Mouse (Mus musculus) forebrain, embryonic 15.5 days (tissue): ENCODE results near the gene Plppr2. TPM values are rescaled to one million over a fixed set of nuclear protein-coding genes. Genes with fewer than 3 reads are reported as not detected.

Experiments
- ATAC-seq: fragments of 200-750 bp; cut with Nextera tagmentation; replicated peaks from 2 replicates; pipeline ENCODE4 v1.8.0; 2017; ENCODE audit warnings: mild to moderate bottlenecking, moderate TSS enrichment, moderate library complexity
- H3K27ac ChIP-seq: fragments of 300-500 bp; sonication (generic); replicated peaks from 2 replicates; pipeline ENCODE4 v1.5.1; 2015; ENCODE audit warnings: mild to moderate bottlenecking, inconsistent platforms
- H3K27me3 ChIP-seq: fragments of 300-500 bp; sonication (generic); 2 replicates; pipeline ENCODE4 v1.6.1; 2015; ENCODE audit warnings: inconsistent platforms
- H3K36me3 ChIP-seq: fragments of 300-500 bp; sonication (generic); 2 replicates; pipeline ENCODE4 v1.6.1; 2015; ENCODE audit warnings: mild to moderate bottlenecking, inconsistent platforms
- H3K4me1 ChIP-seq: fragments of 300-500 bp; sonication (generic); 2 replicates; pipeline ENCODE4 v1.6.1; 2015; ENCODE audit warnings: inconsistent platforms
- H3K4me2 ChIP-seq: fragments of 300-500 bp; sonication (generic); replicated peaks from 2 replicates; pipeline ENCODE4 v1.6.1; 2015; ENCODE audit warnings: mild to moderate bottlenecking, inconsistent platforms
- H3K4me3 ChIP-seq: fragments of 300-500 bp; sonication (generic); 2 replicates; pipeline ENCODE4 v1.5.1; 2015; ENCODE audit warnings: mild to moderate bottlenecking, inconsistent platforms
- H3K9ac ChIP-seq: fragments of 300-500 bp; sonication (generic); replicated peaks from 2 replicates; pipeline ENCODE4 v1.6.1; 2015; ENCODE audit warnings: mild to moderate bottlenecking, inconsistent platforms
- H3K9me3 ChIP-seq: fragments of 300-500 bp; sonication (generic); 2 replicates; pipeline ENCODE4 v1.6.1; 2016; ENCODE audit warnings: inconsistent platforms
- WGBS: fragments of 180-500 bp; shearing (Covaris S2); methylation state at CpG from one replicate; pipeline ENCODE4 v1.1.7; 2015; ENCODE audit warnings: mixed read lengths; 5-methylcytosine and 5-hydroxymethylcytosine counted together
- polyA plus RNA-seq: library from polyadenylated mRNA; unstranded; fragments of >200 nt; fragmentation: Nextera tagmentation; extraction: Ambion mirVana; gene quantifications from 2 replicates; pipeline ENCODE4 v1.2.1, GENCODE M21; 2015

Gene Plppr2
- polyA plus RNA-seq, result 71.9 and 73.0 TPM in 2 replicates

GRCm38 (mm10) chr9:21936692-21937570 is at the start of gene Plppr2:
Gene Plppr2 (plus strand): TSS chr9:21937033.
- WGBS, result 1% methylated on average over 43 of the region's 43 CpGs
- H3K36me3 ChIP-seq, result peaks cover 11% of the 10 kb centered on the region
- H3K9ac ChIP-seq, result peak within 1 kb of the TSS; percentile 89
- H3K4me3 ChIP-seq, result peak within 1 kb of the TSS; percentile 92
- no peaks in the 10 kb centered on the region for H3K9me3 ChIP-seq
- H3K4me2 ChIP-seq, result peak within 1 kb of the TSS; percentile 68
- H3K27ac ChIP-seq, result peak within 1 kb of the TSS; percentile 85
- peak; percentile 90 for ATAC-seq
- peaks cover 24% of the 10 kb centered on the region for H3K4me1 ChIP-seq
- no peaks in the 10 kb centered on the region for H3K27me3 ChIP-seq

GRCm38 (mm10) chr9:21889229-21889628 is 47.6 kb upstream of the Plppr2 start:
- Histone ChIP-seq H3K36me3 (no peaks in the 10 kb centered on the region), H3K27ac (no peak overlapping the region), H3K4me3 (no peak overlapping the region), H3K4me1 (no peaks in the 10 kb centered on the region), H3K9me3 (no peaks in the 10 kb centered on the region), H3K9ac (no peak overlapping the region), H3K4me2 (no peak overlapping the region), H3K27me3 (peaks cover 4% of the 10 kb centered on the region; the same call in 1 of the 2 replicates)
- no peak for ATAC-seq
- WGBS, result 65% methylated on average over 3 of the region's 3 CpGs

GRCm38 (mm10) chr9:21901223-21901820 is 35.5 kb upstream of the Plppr2 start:
- WGBS, result 16% methylated on average over 10 of the region's 10 CpGs
- Histone ChIP-seq H3K27ac (peak overlapping the region; percentile 60; the same call in 1 of the 2 replicates), H3K4me1 (peaks cover 5% of the 10 kb centered on the region), H3K9me3 (no peaks in the 10 kb centered on the region), H3K4me2 (peak overlapping the region; percentile 49), H3K4me3 (peak overlapping the region; percentile 45), H3K9ac (peak overlapping the region; percentile 37; the same call in 1 of the 2 replicates), H3K36me3 (no peaks in the 10 kb centered on the region), H3K27me3 (peaks cover 7% of the 10 kb centered on the region; the same call in 1 of the 2 replicates)
- peak; percentile 94 for ATAC-seq

GRCm38 (mm10) chr9:21904031-21904430 is 32.8 kb upstream of the Plppr2 start:
- ATAC-seq, result no peak
- Histone ChIP-seq H3K9me3 (no peaks in the 10 kb centered on the region), H3K9ac (no peak overlapping the region), H3K4me1 (peaks cover 5% of the 10 kb centered on the region), H3K27ac (no peak overlapping the region), H3K36me3 (no peaks in the 10 kb centered on the region), H3K4me3 (no peak overlapping the region), H3K4me2 (no peak overlapping the region), H3K27me3 (peaks cover 7% of the 10 kb centered on the region; the same call in 1 of the 2 replicates)
- 87% methylated on average over 4 of the region's 4 CpGs for WGBS

GRCm38 (mm10) chr9:21908216-21908615 is 28.6 kb upstream of the Plppr2 start:
- Histone ChIP-seq H3K9me3 (no peaks in the 10 kb centered on the region), H3K27me3 (no peaks in the 10 kb centered on the region; the same call in 1 of the 2 replicates), H3K4me1 (no peaks in the 10 kb centered on the region), H3K36me3 (no peaks in the 10 kb centered on the region), H3K4me2 (no peak overlapping the region), H3K9ac (no peak overlapping the region), H3K27ac (no peak overlapping the region), H3K4me3 (no peak overlapping the region)
- ATAC-seq, result no peak
- 86% methylated on average over 11 of the region's 11 CpGs for WGBS

- H3K9ac ChIP-seq, result no peak overlapping the region
- H3K9me3 ChIP-seq, result no peaks in the 10 kb centered on the region
- H3K4me2 ChIP-seq, result no peak overlapping the region
- H3K4me3 ChIP-seq, result no peak overlapping the region
- no peaks in the 10 kb centered on the region; the same call in 1 of the 2 replicates for H3K27me3 ChIP-seq
- 81% methylated on average over 10 of the region's 10 CpGs for WGBS
- H3K36me3 ChIP-seq, result no peaks in the 10 kb centered on the region; the same call in 1 of the 2 replicates
- no peaks in the 10 kb centered on the region for H3K4me1 ChIP-seq
- ATAC-seq, result no peak
- no peak overlapping the region for H3K27ac ChIP-seq
Observed at GRCm38 (mm10) chr9:21909474-21910223, 27.2 kb upstream of the Plppr2 start.

GRCm38 (mm10) chr9:21916851-21917492 is 19.9 kb upstream of the Plppr2 start:
- Histone ChIP-seq H3K27ac (peak overlapping the region; percentile 88), H3K4me2 (peak overlapping the region; percentile 87), H3K4me1 (peaks cover 16% of the 10 kb centered on the region), H3K36me3 (no peaks in the 10 kb centered on the region; the same call in 1 of the 2 replicates), H3K27me3 (no peaks in the 10 kb centered on the region), H3K9ac (peak overlapping the region; percentile 71), H3K9me3 (no peaks in the 10 kb centered on the region), H3K4me3 (peak overlapping the region; percentile 69)
- 58% methylated on average over 3 of the region's 3 CpGs for WGBS
- no peak for ATAC-seq

- Histone ChIP-seq H3K9ac (peak overlapping the region; percentile 71), H3K36me3 (no peaks in the 10 kb centered on the region; the same call in 1 of the 2 replicates), H3K27me3 (no peaks in the 10 kb centered on the region), H3K9me3 (no peaks in the 10 kb centered on the region), H3K4me3 (peak overlapping the region; percentile 69), H3K4me2 (peak overlapping the region; percentile 87), H3K27ac (peak overlapping the region; percentile 88), H3K4me1 (peaks cover 16% of the 10 kb centered on the region)
- 1% methylated on average over 35 of the region's 35 CpGs for WGBS
- ATAC-seq, result peak; percentile 86
Observed at GRCm38 (mm10) chr9:21917493-21918034, 19.3 kb upstream of the Plppr2 start.

- peak within 1 kb of the TSS; percentile 87 for H3K4me2 ChIP-seq
- no peaks in the 10 kb centered on the region; the same call in 1 of the 2 replicates for H3K36me3 ChIP-seq
- H3K9ac ChIP-seq, result peak within 1 kb of the TSS; percentile 71
- peak within 1 kb of the TSS; percentile 88 for H3K27ac ChIP-seq
- peaks cover 16% of the 10 kb centered on the region for H3K4me1 ChIP-seq
- no peaks in the 10 kb centered on the region for H3K9me3 ChIP-seq
- peak within 1 kb of the TSS; percentile 69 for H3K4me3 ChIP-seq
- ATAC-seq, result peak; percentile 92
- H3K27me3 ChIP-seq, result no peaks in the 10 kb centered on the region
- WGBS, result under 1% methylated on average over 35 of the region's 36 CpGs
Observed at GRCm38 (mm10) chr9:21918035-21918592, 18.7 kb upstream of the Plppr2 start, which contains the start of gene Rab3d. Gene Rab3d (minus strand): TSS chr9:21918192.

GRCm38 (mm10) chr9:21918692-21919384 is 18.0 kb upstream of the Plppr2 start:
- no peak for ATAC-seq
- 12% methylated on average over 5 of the region's 5 CpGs for WGBS
- H3K4me2 ChIP-seq, result peak overlapping the region; percentile 87
- peak overlapping the region; percentile 88 for H3K27ac ChIP-seq
- H3K4me1 ChIP-seq, result peaks cover 16% of the 10 kb centered on the region
- H3K36me3 ChIP-seq, result no peaks in the 10 kb centered on the region
- H3K4me3 ChIP-seq, result peak overlapping the region; percentile 69
- no peak overlapping the region for H3K9ac ChIP-seq
- H3K27me3 ChIP-seq, result no peaks in the 10 kb centered on the region
- H3K9me3 ChIP-seq, result no peaks in the 10 kb centered on the region
